Mouse (Mus musculus) liver, embryonic 11.5 days (tissue): ENCODE measurements around the gene Gm19402. TPM values are rescaled to one million over a fixed set of nuclear protein-coding genes. Genes with fewer than 3 reads are reported as not detected.
"Not testable (repeated sequence)": the region's sequence is repeated elsewhere in the genome, so short reads cannot be mapped to it uniquely, and the experiment has no call there.

Experiments
- ATAC-seq: fragments of 200-750 bp; cut with Nextera tagmentation; replicated peaks from 2 replicates; pipeline ENCODE4 v1.8.0; 2017; ENCODE audit warnings: moderate number of reproducible peaks, mild to moderate bottlenecking, moderate TSS enrichment, moderate library complexity; ENCODE audit not compliant: low FRiP score
- DNase-seq: peaks from one replicate; pipeline ENCODE4 v3.0.0-alpha.2; 2017; ENCODE audit warnings: low spot score
- H3K27ac ChIP-seq: fragments of 300-500 bp; sonication (generic); 2 replicates; pipeline ENCODE4 v1.5.1; 2014; ENCODE audit warnings: mild to moderate bottlenecking, low read depth, low read length, control low read depth
- H3K27me3 ChIP-seq: fragments of 300-500 bp; sonication (generic); replicated peaks from 2 replicates; pipeline ENCODE4 v1.6.1; 2014; ENCODE audit warnings: low read length, mixed read lengths; ENCODE audit not compliant: control insufficient read depth, insufficient read depth
- H3K36me3 ChIP-seq: fragments of 300-500 bp; sonication (generic); 2 replicates; pipeline ENCODE4 v1.6.1; 2014; ENCODE audit warnings: mild to moderate bottlenecking, low read length, moderate library complexity, mixed read lengths; ENCODE audit not compliant: control insufficient read depth, insufficient read depth
- H3K4me1 ChIP-seq: fragments of 300-500 bp; sonication (generic); replicated peaks from 2 replicates; pipeline ENCODE4 v1.6.1; 2014; ENCODE audit warnings: low read length, mixed read lengths; ENCODE audit not compliant: control insufficient read depth, insufficient read depth
- H3K4me2 ChIP-seq: fragments of 300-500 bp; sonication (generic); 2 replicates; pipeline ENCODE4 v1.6.1; 2014; ENCODE audit warnings: mild to moderate bottlenecking, control low read depth, moderate library complexity
- H3K4me3 ChIP-seq: fragments of 300-500 bp; sonication (generic); 2 replicates; pipeline ENCODE4 v1.5.1; 2014; ENCODE audit warnings: low read depth, low read length, control low read depth
- H3K9ac ChIP-seq: fragments of 300-500 bp; sonication (generic); 2 replicates; pipeline ENCODE4 v1.6.1; 2014; ENCODE audit warnings: low read depth, low read length, control low read depth
- H3K9me3 ChIP-seq: fragments of 300-500 bp; sonication (generic); 2 replicates; pipeline ENCODE4 v1.6.1; 2016; ENCODE audit warnings: low read length, inconsistent platforms, mixed read lengths; ENCODE audit not compliant: control insufficient read depth
- WGBS: fragments of 180-500 bp; shearing (Covaris S2); extraction: QIAGEN DNeasy Blood & Tissue Kit; methylation state at CpG from one replicate; pipeline ENCODE4 v1.1.7; 2014; 5-methylcytosine and 5-hydroxymethylcytosine counted together
- polyA plus RNA-seq: library from polyadenylated mRNA; unstranded; fragments of >200 nt; fragmentation: Nextera tagmentation; extraction: Ambion mirVana; gene quantifications from 2 replicates; pipeline ENCODE4 v1.2.1, GENCODE M21; 2014

Gene Gm19402
- not detected in 2 replicates for polyA plus RNA-seq

DNA sequence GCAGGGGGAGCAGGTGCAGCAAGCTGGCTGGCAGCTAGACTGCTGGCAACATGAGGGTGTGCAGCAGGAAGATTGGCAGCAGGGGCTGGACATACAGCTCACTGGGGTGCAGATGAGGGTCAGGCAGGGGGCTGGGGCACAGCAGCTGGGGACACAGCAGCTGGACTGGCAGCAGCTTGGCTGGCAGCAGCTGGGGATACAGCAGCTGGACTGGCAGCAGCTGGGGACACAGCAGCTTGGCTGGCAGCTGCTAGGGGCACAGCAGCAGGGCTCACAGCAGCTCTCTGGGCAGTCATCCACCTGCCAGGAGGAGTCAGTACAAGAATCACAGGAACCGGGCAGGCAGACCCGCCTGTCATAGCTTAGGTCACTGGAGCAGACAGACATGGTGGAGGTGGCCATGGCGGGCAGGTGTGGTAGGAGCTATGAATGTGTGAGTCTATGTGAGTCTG lies at the start of gene Gm19402:
Gene Gm19402 (minus strand): TSS at position 402 of the 452 bp plus-strand sequence.
- peaks cover 49% of the 10 kb centered on the region for H3K27me3 ChIP-seq
- not testable (repeated sequence) for H3K4me2 ChIP-seq, H3K36me3 ChIP-seq, H3K4me3 ChIP-seq, DNase-seq, ATAC-seq, H3K9me3 ChIP-seq, H3K9ac ChIP-seq, H3K27ac ChIP-seq, H3K4me1 ChIP-seq
- WGBS = 77% methylated on average over 3 of the region's 3 CpGs

DNA sequence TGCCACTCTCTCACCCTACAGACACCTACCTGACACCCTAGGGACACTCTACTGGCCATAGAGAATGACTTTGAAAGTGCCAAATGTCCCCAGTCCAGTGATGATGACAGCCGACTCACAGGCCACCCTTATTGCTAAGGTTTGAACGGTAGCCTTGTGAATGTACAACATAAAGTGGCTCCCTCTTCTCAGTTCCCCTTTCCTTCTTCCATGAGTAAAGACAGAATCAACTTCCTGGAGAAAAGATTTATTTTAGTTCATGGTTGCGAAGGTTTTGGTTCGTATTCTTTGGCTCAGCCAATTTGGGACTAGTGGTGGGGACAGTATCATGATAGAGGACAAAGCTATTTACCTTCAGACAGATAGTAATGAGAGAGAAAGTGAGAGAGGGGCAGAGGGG lies 48.4 kb upstream of the Gm19402 start:
- no peak overlapping the region for H3K4me3 ChIP-seq
- H3K9ac ChIP-seq = no peak overlapping the region
- no peak overlapping the region for H3K27ac ChIP-seq
- WGBS = 83% methylated on average over 4 of the region's 4 CpGs
- H3K27me3 ChIP-seq = no peaks in the 10 kb centered on the region; the same call in 1 of the 2 replicates
- DNase-seq (no peak), ATAC-seq (no peak)
- H3K4me2 ChIP-seq = no peak overlapping the region
- peaks cover 7% of the 10 kb centered on the region; the same call in 1 of the 2 replicates for H3K9me3 ChIP-seq
- no peaks in the 10 kb centered on the region for H3K36me3 ChIP-seq
- H3K4me1 ChIP-seq = no peaks in the 10 kb centered on the region

DNA sequence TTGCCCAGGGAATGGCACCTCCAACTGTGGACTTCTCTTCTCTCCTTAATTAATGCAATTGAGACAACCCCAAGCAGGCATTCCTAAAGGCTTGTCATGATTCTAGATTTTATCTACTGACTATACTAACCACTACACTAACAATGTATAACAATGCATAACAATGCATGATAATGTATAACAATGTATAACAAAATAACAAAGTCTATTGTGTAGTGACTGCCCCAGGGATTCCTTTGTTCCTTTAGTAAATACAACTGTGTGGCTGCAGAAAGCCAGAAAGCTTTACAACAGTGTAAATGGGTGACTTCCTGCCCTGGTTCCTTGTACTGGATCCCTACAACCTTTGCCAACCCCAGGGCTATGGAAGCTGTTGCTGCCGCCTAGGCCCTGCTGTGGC lies 45.4 kb upstream of the Gm19402 start:
- ATAC-seq (no peak), DNase-seq (no peak)
- H3K9me3 ChIP-seq = peaks cover 7% of the 10 kb centered on the region; the same call in 1 of the 2 replicates
- no peaks in the 10 kb centered on the region; the same call in 1 of the 2 replicates for H3K27me3 ChIP-seq
- 86% methylated on average over 1 of the region's 1 CpGs for whole genome bisulfite sequencing
- no peak overlapping the region for H3K4me2 ChIP-seq
- H3K36me3 ChIP-seq = no peaks in the 10 kb centered on the region
- no peak overlapping the region for H3K9ac ChIP-seq
- no peaks in the 10 kb centered on the region for H3K4me1 ChIP-seq
- H3K4me3 ChIP-seq = no peak overlapping the region
- no peak overlapping the region for H3K27ac ChIP-seq

DNA sequence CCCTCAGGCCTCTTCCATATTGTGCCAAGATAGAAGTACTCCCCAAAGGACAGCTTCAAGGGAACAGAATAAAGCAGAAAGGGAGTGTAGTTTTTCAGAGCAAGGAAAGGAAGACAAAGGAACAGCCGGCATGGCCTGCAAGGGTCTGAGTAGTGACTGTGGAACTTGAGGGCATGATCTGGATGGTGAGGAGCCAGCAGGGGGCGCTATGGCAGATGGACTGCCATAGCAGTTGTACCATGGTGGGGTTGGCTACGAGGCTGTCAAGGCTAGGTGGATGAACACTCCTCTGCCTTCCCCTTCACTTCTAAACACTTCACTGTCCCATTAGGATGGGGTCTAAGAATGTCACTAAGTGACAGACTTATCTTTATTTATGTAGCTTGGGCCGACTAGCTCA lies 38.7 kb upstream of the Gm19402 start:
- H3K27me3 ChIP-seq = no peaks in the 10 kb centered on the region
- H3K4me3 ChIP-seq = no peak overlapping the region
- no peak overlapping the region for H3K27ac ChIP-seq
- H3K4me1 ChIP-seq = no peaks in the 10 kb centered on the region
- DNase-seq = no peak
- H3K9ac ChIP-seq = no peak overlapping the region
- H3K4me2 ChIP-seq = no peak overlapping the region
- 44% methylated on average over 4 of the region's 4 CpGs for WGBS
- H3K36me3 ChIP-seq = no peaks in the 10 kb centered on the region
- ATAC-seq = no peak
- H3K9me3 ChIP-seq = 0 out of 2 replicates have a peak, but pooled peaks cover 3% of the 10 kb centered on the region

DNA sequence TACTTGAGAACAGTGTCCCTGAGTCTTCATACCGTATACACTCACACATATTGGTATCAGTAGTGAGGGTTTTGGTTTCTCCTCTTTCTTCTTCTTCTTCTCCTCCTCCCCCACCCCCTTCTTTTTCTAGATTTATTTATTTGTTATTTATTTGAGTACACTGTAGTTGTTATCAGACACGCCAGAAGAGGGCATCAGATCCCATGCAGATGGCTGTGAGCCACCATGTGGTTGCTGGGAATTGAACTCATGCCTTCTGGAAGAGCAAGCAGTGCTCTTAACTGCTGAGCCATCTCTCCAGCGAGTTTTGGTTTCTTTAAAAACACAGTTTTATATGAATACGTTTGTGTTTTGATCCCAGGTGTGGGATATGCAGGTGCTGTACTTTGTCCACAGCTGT lies 37.7 kb upstream of the Gm19402 start:
- Histone ChIP-seq H3K27ac (no peak overlapping the region), H3K27me3 (no peaks in the 10 kb centered on the region), H3K4me3 (no peak overlapping the region), H3K9me3 (no peaks in the 10 kb centered on the region), H3K4me2 (no peak overlapping the region), H3K4me1 (no peaks in the 10 kb centered on the region), H3K9ac (no peak overlapping the region), H3K36me3 (no peaks in the 10 kb centered on the region)
- DNase-seq (no peak), ATAC-seq (no peak)
- 53% methylated on average over 4 of the region's 4 CpGs for WGBS

DNA sequence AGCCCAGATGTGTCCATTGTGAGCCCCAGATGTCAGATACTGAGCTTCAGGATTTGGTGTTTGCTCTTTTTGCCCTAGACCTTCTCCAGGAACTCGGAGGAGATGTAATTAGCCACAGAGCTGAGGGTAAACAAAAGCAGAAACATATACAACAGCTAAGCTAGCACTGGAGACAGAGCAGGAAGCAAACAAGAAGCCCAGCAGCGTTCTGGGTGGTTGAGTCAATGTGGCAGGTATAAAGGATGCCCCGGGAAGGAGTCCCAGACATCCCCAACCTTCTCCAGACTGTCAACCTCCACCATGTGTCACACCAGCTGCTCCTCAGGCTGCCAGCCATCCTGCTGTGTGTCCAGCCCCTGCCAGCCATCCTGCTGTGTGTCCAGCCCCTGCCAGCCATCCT lies 35.6 kb upstream of the Gm19402 start, which contains the start of gene Gm10100:
Gene Gm10100 (plus strand): TSS at position 301 of the 400 bp plus-strand sequence.
- Histone ChIP-seq H3K4me3 (no peak within 1 kb of the TSS), H3K4me1 (no peaks in the 10 kb centered on the region), H3K4me2 (no peak within 1 kb of the TSS), H3K9me3 (no peaks in the 10 kb centered on the region), H3K36me3 (no peaks in the 10 kb centered on the region), H3K27me3 (no peaks in the 10 kb centered on the region), H3K27ac (no peak within 1 kb of the TSS), H3K9ac (no peak within 1 kb of the TSS)
- ATAC-seq (no peak), DNase-seq (no peak)
- WGBS = 53% methylated on average over 3 of the region's 3 CpGs

DNA sequence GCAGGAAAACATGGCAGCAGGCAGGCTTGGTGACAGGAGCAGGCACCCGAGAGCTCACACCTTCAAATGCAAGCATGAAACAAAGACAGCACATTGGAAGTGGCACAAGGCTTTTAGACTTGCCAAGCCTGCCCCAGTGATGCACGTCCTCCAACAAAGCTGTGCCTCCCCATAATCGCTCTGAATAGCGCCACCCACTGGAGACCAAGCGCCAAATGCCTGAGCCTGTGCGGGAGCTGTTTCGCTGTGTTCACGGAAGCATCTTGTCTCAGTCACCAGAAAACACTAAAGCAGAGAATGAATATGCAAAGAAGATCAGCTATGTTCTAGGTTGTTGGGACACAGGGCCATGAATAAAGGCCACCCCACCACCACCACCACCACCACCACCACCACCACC lies 34.3 kb upstream of the Gm19402 start:
- H3K4me3 ChIP-seq = no peak overlapping the region
- H3K36me3 ChIP-seq = no peaks in the 10 kb centered on the region
- 69% methylated on average over 8 of the region's 8 CpGs for WGBS
- ATAC-seq = no peak
- DNase-seq = no peak
- H3K27me3 ChIP-seq = no peaks in the 10 kb centered on the region
- H3K27ac ChIP-seq = no peak overlapping the region
- no peaks in the 10 kb centered on the region for H3K4me1 ChIP-seq
- H3K9ac ChIP-seq = no peak overlapping the region
- no peak overlapping the region for H3K4me2 ChIP-seq
- H3K9me3 ChIP-seq = no peaks in the 10 kb centered on the region

DNA sequence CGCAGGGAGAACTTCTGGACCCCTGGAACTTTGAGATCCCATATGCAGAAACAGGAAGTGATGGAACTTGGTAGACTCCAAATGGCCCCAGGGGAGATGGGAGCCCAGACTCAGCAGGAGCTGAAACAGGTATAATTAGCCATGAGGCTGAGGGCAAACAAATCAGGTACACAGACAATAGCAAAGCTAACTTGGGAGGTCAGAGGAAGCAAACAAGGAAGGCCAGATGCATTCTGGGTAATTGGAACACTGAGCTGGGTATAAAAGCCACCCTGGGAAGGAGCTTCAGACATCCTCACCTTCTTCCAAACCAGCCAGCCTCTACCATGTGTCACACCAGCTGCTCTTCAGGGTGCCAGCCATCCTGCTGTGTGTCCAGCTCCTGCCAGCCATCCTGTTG lies 29.7 kb upstream of the Gm19402 start, which contains the start of gene Krtap12-1:
Gene Krtap12-1 (plus strand): TSS at position 301 of the 400 bp plus-strand sequence.
- 78% methylated on average over 1 of the region's 1 CpGs for WGBS
- H3K4me1 ChIP-seq, ATAC-seq, DNase-seq, H3K36me3 ChIP-seq, H3K27ac ChIP-seq, H3K4me2 ChIP-seq, H3K4me3 ChIP-seq, H3K9ac ChIP-seq, H3K9me3 ChIP-seq, H3K27me3 ChIP-seq: not testable (repeated sequence)

DNA sequence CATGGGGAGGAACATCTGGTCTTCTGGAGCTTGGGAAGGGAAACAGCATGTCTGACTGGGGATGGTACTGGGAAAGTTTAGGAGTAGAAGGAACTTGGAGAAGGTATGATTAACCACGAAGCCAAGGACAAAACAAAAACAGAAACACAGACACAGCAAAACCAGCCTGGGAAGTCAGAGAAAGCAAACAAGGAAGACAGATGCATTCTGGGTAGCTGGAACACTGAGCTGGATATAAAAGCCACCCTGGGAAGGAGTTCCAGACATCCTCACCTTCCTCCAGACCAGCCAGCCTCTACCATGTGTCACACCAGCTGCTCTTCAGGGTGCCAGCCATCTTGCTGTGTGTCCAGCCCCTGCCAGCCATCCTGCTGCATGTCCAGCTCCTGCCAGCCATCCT lies 24.9 kb upstream of the Gm19402 start, which contains the start of gene Gm10142:
Gene Gm10142 (plus strand): TSS at position 301 of the 400 bp plus-strand sequence.
- Histone ChIP-seq H3K9ac (no peak within 1 kb of the TSS), H3K4me1 (no peaks in the 10 kb centered on the region), H3K9me3 (no peaks in the 10 kb centered on the region), H3K27me3 (no peaks in the 10 kb centered on the region), H3K36me3 (no peaks in the 10 kb centered on the region), H3K4me3 (no peak within 1 kb of the TSS), H3K27ac (no peak within 1 kb of the TSS), H3K4me2 (no peak within 1 kb of the TSS)
- DNase-seq = no peak
- WGBS = 79% methylated on average over 1 of the region's 1 CpGs
- no peak for ATAC-seq
